Mouse (Mus musculus) cerebellum, adult 9-10 months (tissue): Measurements from ENCODE around the gene Fat2.

Experiments used
- DNase-seq: peaks from one replicate; pipeline ENCODE4 v3.0.0; 2022

Gene Fat2

GRCm38 (mm10) chr11:55239496-55239895, 96.9 kb downstream of the Fat2 start:
- no peak for DNase-seq

- DNase-seq = no peak
These were observed 99.5 kb downstream of the Fat2 start for GRCm38 (mm10) chr11:55236815-55237214.

- DNase-seq = no peak
These were observed 101.6 kb downstream of the Fat2 start for GRCm38 (mm10) chr11:55234791-55235190.

- peak; percentile 88 for DNase-seq
These were observed 102.1 kb downstream of the Fat2 start for GRCm38 (mm10) chr11:55234288-55234687.

GRCm38 (mm10) chr11:55231034-55231433, 105.3 kb downstream of the Fat2 start:
- no peak for DNase-seq

- no peak for DNase-seq
These were observed 115.1 kb downstream of the Fat2 start for GRCm38 (mm10) chr11:55221306-55221705.

- DNase-seq = no peak
These were observed 117.9 kb downstream of the Fat2 start for GRCm38 (mm10) chr11:55218473-55218872.

GRCm38 (mm10) chr11:55217880-55218279, 118.5 kb downstream of the Fat2 start:
- no peak for DNase-seq

- DNase-seq = no peak
These were observed 118.9 kb downstream of the Fat2 start for GRCm38 (mm10) chr11:55217418-55217817.

GRCm38 (mm10) chr11:55216830-55217229, 119.5 kb downstream of the Fat2 start:
- no peak for DNase-seq

GRCm38 (mm10) chr11:55216061-55216460, 120.3 kb downstream of the Fat2 start:
- DNase-seq = no peak

GRCm38 (mm10) chr11:55214978-55215377, 121.4 kb downstream of the Fat2 start:
- no peak for DNase-seq

- no peak for DNase-seq
These were observed 122.2 kb downstream of the Fat2 start for GRCm38 (mm10) chr11:55214161-55214560.

- no peak for DNase-seq
These were observed 122.8 kb downstream of the Fat2 start for GRCm38 (mm10) chr11:55213518-55213917.

- DNase-seq = no peak
These were observed 126.6 kb downstream of the Fat2 start for GRCm38 (mm10) chr11:55209626-55210353.

- DNase-seq = no peak
These were observed 127.3 kb downstream of the Fat2 start for GRCm38 (mm10) chr11:55209032-55209431.

- DNase-seq = no peak
These were observed 128.2 kb downstream of the Fat2 start for GRCm38 (mm10) chr11:55208001-55208690.

GRCm38 (mm10) chr11:55204602-55205001, 131.8 kb downstream of the Fat2 start:
- DNase-seq = peak; percentile 43

- peak; percentile 95 for DNase-seq
These were observed 132.2 kb downstream of the Fat2 start, which contains the start of gene Slc36a1 for GRCm38 (mm10) chr11:55204159-55204596. Gene Slc36a1 (plus strand): TSS chr11:55204350.
